Mouse (Mus musculus) forebrain, embryonic 11.5 days (tissue): ENCODE results near the gene Smarca2. TPM values are rescaled to one million over a fixed set of nuclear protein-coding genes. Genes with fewer than 3 reads are reported as not detected.

Experiments used
- ATAC-seq: fragments of 200-750 bp; cut with Nextera tagmentation; replicated peaks from 2 replicates; pipeline ENCODE4 v1.8.0; 2017; ENCODE audit warnings: moderate TSS enrichment; ENCODE audit not compliant: low FRiP score
- DNase-seq: peaks from one replicate; pipeline ENCODE4 v3.0.0-alpha.2; 2017; ENCODE audit warnings: low spot score
- H3K27ac ChIP-seq: fragments of 300-500 bp; sonication (generic); 2 replicates; pipeline ENCODE4 v1.5.1; 2014; ENCODE audit warnings: low read depth, low read length
- H3K27me3 ChIP-seq: fragments of 300-500 bp; sonication (generic); 2 replicates; pipeline ENCODE4 v1.6.1; 2014; ENCODE audit warnings: mild to moderate bottlenecking, low read length, mixed read lengths; ENCODE audit not compliant: control insufficient read depth, insufficient read depth
- H3K36me3 ChIP-seq: fragments of 300-500 bp; sonication (generic); 2 replicates; pipeline ENCODE4 v1.6.1; 2014; ENCODE audit warnings: mild to moderate bottlenecking, low read length, moderate library complexity, mixed read lengths; ENCODE audit not compliant: control insufficient read depth, insufficient read depth
- H3K4me1 ChIP-seq: fragments of 300-500 bp; sonication (generic); replicated peaks from 2 replicates; pipeline ENCODE4 v1.6.1; 2014; ENCODE audit warnings: low read length, mixed read lengths; ENCODE audit not compliant: control insufficient read depth, insufficient read depth
- H3K4me2 ChIP-seq: fragments of 300-500 bp; sonication (generic); 2 replicates; pipeline ENCODE4 v1.6.1; 2014; ENCODE audit warnings: low read depth, mild to moderate bottlenecking, low read length, moderate library complexity, mixed read lengths; ENCODE audit not compliant: severe bottlenecking
- H3K4me3 ChIP-seq: fragments of 300-500 bp; sonication (generic); 2 replicates; pipeline ENCODE4 v1.5.1; 2014; ENCODE audit warnings: low read depth, low read length
- H3K9ac ChIP-seq: fragments of 300-500 bp; sonication (generic); 2 replicates; pipeline ENCODE4 v1.6.1; 2014; ENCODE audit warnings: low read length
- H3K9me3 ChIP-seq: fragments of 300-500 bp; sonication (generic); 2 replicates; pipeline ENCODE4 v1.6.1; 2016; ENCODE audit warnings: low read length, mixed read lengths; ENCODE audit not compliant: control insufficient read depth
- WGBS: fragments of 180-500 bp; shearing (Covaris S2); extraction: QIAGEN DNeasy Blood & Tissue Kit; methylation state at CpG from one replicate; pipeline ENCODE4 v1.1.7; 2014; 5-methylcytosine and 5-hydroxymethylcytosine counted together
- polyA plus RNA-seq: library from polyadenylated mRNA; unstranded; fragments of >200 nt; fragmentation: Nextera tagmentation; extraction: Ambion mirVana; gene quantifications from 2 replicates; pipeline ENCODE4 v1.2.1, GENCODE M21; 2014

The Smarca2 gene
- polyA plus RNA-seq, 1 experiment from 2014 or later, result 45.4 TPM

- Histone ChIP-seq H3K4me1 (no peaks in the 10 kb centered on the region), H3K9ac (no peak overlapping the region), H3K27me3 (no peaks in the 10 kb centered on the region), H3K4me2 (no peak overlapping the region), H3K4me3 (no peak overlapping the region), H3K9me3 (no peaks in the 10 kb centered on the region), H3K36me3 (no peaks in the 10 kb centered on the region), H3K27ac (no peak overlapping the region)
- no peak for ATAC-seq
- WGBS, result 92% methylated on average over 10 of the region's 10 CpGs
- DNase-seq, result no peak
Observed at GRCm38 (mm10) chr19:26641269-26641668, 36.4 kb downstream of the Smarca2 start.

DNA sequence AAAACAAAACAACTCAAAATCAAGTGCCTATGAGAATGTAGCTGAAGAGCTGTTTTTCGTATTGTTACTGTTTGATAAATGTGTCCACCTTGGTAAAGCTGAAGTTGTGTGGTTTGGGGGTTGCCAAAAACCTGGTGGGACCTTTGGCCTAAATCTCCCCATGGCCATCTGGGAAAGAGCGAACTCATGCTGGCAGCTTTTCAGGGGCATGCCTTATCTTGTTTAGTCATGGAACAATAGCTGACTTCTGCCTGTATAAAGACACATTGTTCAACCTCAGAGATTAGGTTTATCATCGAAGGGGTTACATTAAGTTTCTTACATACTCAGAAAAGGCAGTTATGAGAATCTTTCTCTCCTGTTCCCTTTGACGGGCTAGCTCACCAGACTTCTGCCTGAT is 38.2 kb downstream of the Smarca2 start:
- no peak overlapping the region for H3K4me2 ChIP-seq
- ATAC-seq (no peak), DNase-seq (no peak)
- H3K27ac ChIP-seq, result no peak overlapping the region
- no peaks in the 10 kb centered on the region for H3K4me1 ChIP-seq
- WGBS, result 44% methylated on average over 4 of the region's 4 CpGs
- no peak overlapping the region for H3K9ac ChIP-seq
- no peak overlapping the region for H3K4me3 ChIP-seq
- H3K27me3 ChIP-seq, result no peaks in the 10 kb centered on the region
- no peaks in the 10 kb centered on the region for H3K36me3 ChIP-seq
- no peaks in the 10 kb centered on the region for H3K9me3 ChIP-seq

GRCm38 (mm10) chr19:26643936-26644335 is 39.1 kb downstream of the Smarca2 start:
- no peak for DNase-seq

DNA sequence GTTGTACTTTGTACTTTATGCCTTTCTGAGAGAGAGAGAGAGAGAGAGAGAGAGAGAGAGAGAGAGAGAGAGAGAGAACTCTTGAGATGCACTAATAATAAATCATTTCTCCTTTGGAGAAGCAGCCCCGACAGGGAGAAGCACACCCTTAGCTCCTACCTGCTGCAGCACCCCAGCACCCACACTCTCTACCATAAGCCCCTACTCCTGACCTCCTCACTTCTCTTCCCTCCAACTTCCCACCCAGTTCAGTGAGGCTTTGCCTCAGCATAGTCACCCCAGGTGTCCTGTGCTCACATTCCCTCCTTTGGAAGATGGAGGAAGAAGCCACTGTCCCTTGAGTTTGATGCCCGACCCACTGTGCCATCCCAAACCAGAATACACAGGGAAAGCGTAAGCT is 40.2 kb downstream of the Smarca2 start:
- Histone ChIP-seq H3K4me1 (no peaks in the 10 kb centered on the region), H3K4me2 (no peak overlapping the region), H3K4me3 (no peak overlapping the region), H3K36me3 (no peaks in the 10 kb centered on the region), H3K27ac (no peak overlapping the region), H3K9ac (no peak overlapping the region), H3K9me3 (no peaks in the 10 kb centered on the region), H3K27me3 (no peaks in the 10 kb centered on the region)
- 84% methylated on average over 3 of the region's 3 CpGs for WGBS
- ATAC-seq, result no peak
- DNase-seq, result no peak

More at GRCm38 (mm10) chr19:26643936-26644335, 39.1 kb downstream of the Smarca2 start:
- WGBS, result 78% methylated on average over 4 of the region's 4 CpGs
- Histone ChIP-seq H3K9ac (no peak overlapping the region), H3K4me1 (no peaks in the 10 kb centered on the region), H3K27me3 (no peaks in the 10 kb centered on the region), H3K9me3 (no peaks in the 10 kb centered on the region), H3K27ac (no peak overlapping the region), H3K4me3 (no peak overlapping the region), H3K36me3 (no peaks in the 10 kb centered on the region), H3K4me2 (no peak overlapping the region)
- ATAC-seq, result no peak

- H3K27me3 ChIP-seq, result no peaks in the 10 kb centered on the region
- no peak overlapping the region for H3K4me3 ChIP-seq
- DNase-seq, result no peak
- no peak overlapping the region for H3K27ac ChIP-seq
- no peaks in the 10 kb centered on the region for H3K36me3 ChIP-seq
- H3K4me1 ChIP-seq, result no peaks in the 10 kb centered on the region
- ATAC-seq, result no peak
- H3K9me3 ChIP-seq, result no peaks in the 10 kb centered on the region
- H3K9ac ChIP-seq, result no peak overlapping the region
- 62% methylated on average over 2 of the region's 2 CpGs for WGBS
- H3K4me2 ChIP-seq, result no peak overlapping the region
Observed at GRCm38 (mm10) chr19:26646128-26646527, 41.3 kb downstream of the Smarca2 start.

DNA sequence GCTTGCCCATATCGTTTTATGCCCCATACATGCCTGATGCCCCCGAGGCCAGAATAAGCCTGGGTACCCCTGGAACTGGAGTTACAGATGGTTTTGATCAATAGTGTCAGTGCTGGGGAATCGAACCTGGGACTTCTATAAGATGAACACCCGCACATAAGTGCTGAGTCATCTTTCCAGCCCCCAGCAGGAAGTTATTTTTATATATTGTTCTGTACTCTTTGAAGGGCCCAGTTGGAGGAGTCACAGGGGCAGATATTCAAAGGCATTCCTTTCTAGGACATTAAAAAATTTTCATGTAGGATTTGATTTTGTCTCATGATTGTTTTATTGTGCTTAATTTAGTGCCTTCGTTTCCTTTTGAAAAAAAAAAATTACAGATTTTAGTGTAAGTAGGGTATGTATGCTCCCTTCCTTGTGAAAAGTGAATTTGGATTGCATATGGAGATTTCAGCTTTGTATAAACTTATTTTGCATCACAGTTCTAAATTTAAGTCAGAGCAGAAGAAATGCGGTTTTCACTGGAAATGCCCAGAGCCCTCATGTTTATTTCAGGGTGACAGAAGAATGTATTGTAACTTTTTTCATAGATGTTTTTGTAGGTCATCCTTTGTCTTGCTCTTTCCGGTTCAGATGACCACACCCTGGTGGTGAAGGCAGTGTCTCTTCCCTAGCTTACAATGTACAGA is 45.9 kb downstream of the Smarca2 start:
- H3K36me3 ChIP-seq, result no peaks in the 10 kb centered on the region
- H3K4me1 ChIP-seq, result no peaks in the 10 kb centered on the region
- H3K4me3 ChIP-seq, result no peak overlapping the region
- no peak overlapping the region for H3K27ac ChIP-seq
- no peak for ATAC-seq
- H3K4me2 ChIP-seq, result no peak overlapping the region
- DNase-seq, result no peak
- H3K9me3 ChIP-seq, result no peaks in the 10 kb centered on the region
- H3K9ac ChIP-seq, result no peak overlapping the region
- 88% methylated on average over 7 of the region's 7 CpGs for WGBS
- no peaks in the 10 kb centered on the region for H3K27me3 ChIP-seq

DNA sequence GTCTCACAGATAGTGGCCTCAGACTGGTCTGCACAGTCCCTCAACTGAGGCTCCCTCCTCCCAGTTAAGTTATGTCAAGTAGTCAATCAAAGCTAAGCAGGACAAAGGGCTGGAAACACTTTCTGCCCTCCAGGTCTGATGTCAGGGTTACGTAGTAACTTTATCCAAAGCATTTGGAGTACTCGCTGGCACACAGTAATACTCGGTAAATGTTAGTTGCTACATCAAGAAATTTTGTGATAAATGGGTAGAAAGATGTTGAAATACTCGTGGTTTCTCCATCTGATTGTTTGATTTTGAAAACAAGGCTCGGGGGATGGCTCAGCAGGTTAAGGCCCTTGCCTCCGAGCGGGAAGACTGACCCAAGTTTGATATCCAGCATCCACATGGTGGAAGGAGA is 53.5 kb downstream of the Smarca2 start:
- no peaks in the 10 kb centered on the region for H3K4me1 ChIP-seq
- no peaks in the 10 kb centered on the region for H3K36me3 ChIP-seq
- H3K9ac ChIP-seq, result no peak overlapping the region
- H3K27me3 ChIP-seq, result no peaks in the 10 kb centered on the region
- H3K4me3 ChIP-seq, result no peak overlapping the region
- H3K9me3 ChIP-seq, result no peaks in the 10 kb centered on the region
- DNase-seq (no peak), ATAC-seq (no peak)
- H3K4me2 ChIP-seq, result no peak overlapping the region
- no peak overlapping the region for H3K27ac ChIP-seq
- 85% methylated on average over 7 of the region's 7 CpGs for WGBS

GRCm38 (mm10) chr19:26659976-26660375 is 55.1 kb downstream of the Smarca2 start:
- ATAC-seq (no peak), DNase-seq (no peak)
- Histone ChIP-seq H3K27ac (no peak overlapping the region), H3K9ac (no peak overlapping the region), H3K4me3 (no peak overlapping the region), H3K27me3 (no peaks in the 10 kb centered on the region), H3K36me3 (no peaks in the 10 kb centered on the region), H3K4me2 (no peak overlapping the region), H3K9me3 (no peaks in the 10 kb centered on the region), H3K4me1 (no peaks in the 10 kb centered on the region)
- 86% methylated on average over 5 of the region's 5 CpGs for WGBS

DNA sequence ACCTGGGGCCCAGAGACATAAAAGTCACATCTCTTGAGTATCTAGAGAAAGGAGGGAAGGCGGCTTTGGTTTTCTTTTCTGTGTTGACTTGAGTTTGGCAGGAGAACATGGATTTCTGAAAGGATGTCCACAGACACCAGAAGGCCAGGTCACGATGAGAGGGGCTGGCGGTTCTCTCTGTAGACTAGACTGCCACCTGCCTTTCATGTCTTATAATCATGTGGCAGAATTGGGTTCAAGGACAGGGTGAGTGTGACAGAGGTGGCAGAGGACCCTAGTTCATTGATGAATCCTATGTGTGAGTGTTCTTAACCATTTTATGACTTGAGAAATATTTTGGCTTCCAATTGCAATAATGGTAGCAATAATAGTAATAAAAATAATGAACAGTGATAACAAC is 56.3 kb downstream of the Smarca2 start:
- Histone ChIP-seq H3K4me1 (no peaks in the 10 kb centered on the region), H3K4me3 (no peak overlapping the region), H3K4me2 (no peak overlapping the region), H3K9me3 (no peaks in the 10 kb centered on the region), H3K27ac (no peak overlapping the region), H3K27me3 (no peaks in the 10 kb centered on the region), H3K36me3 (no peaks in the 10 kb centered on the region), H3K9ac (no peak overlapping the region)
- no peak for ATAC-seq
- DNase-seq, result no peak
- WGBS, result 97% methylated on average over 3 of the region's 3 CpGs
